Mouse (Mus musculus) heart, adult 2 months (tissue): ENCODE measurements at regions not wholly inside any gene's neighbourhood (a gene's known extent, or its start where the extent isn't known, plus 50 kb on each side); places are given as distances from the start of the nearest gene placed in this dataset.

Experiments used
- DNase-seq, 2 experiments: peaks; one replicate each; pipeline ENCODE4 v3.0.0; 2021
- H3K27ac ChIP-seq: fragments of 200-600 bp; 2 replicates; pipeline ENCODE4 v1.8.1; 2022
- H3K27me3 ChIP-seq: fragments of 200-500 bp; 2 replicates; pipeline ENCODE4 v1.6.1; 2012; ENCODE audit warnings: mild to moderate bottlenecking, low read length, inconsistent platforms, mixed read lengths; ENCODE audit not compliant: control insufficient read depth, insufficient read depth
- H3K36me3 ChIP-seq: fragments of 200-500 bp; 2 replicates; pipeline ENCODE4 v1.6.1; 2012; ENCODE audit warnings: low read length, inconsistent platforms; ENCODE audit not compliant: control insufficient read depth, insufficient read depth
- H3K4me1 ChIP-seq: fragments of 200-500 bp; 2 replicates; pipeline ENCODE4 v1.6.1; 2011; ENCODE audit warnings: low read length; ENCODE audit not compliant: control insufficient read depth, insufficient read depth
- H3K4me3 ChIP-seq: fragments of 200-600 bp; 2 replicates; pipeline ENCODE4 v1.8.1; 2022
- H3K79me2 ChIP-seq: fragments of 200-500 bp; replicated peaks from 2 replicates; pipeline ENCODE4 v1.6.1; 2012; ENCODE audit warnings: mild to moderate bottlenecking, inconsistent platforms, low read length, moderate library complexity, mixed read lengths; ENCODE audit not compliant: control insufficient read depth, insufficient read depth
- H3K9ac ChIP-seq: fragments of 200-500 bp; 2 replicates; pipeline ENCODE4 v1.6.1; 2012; ENCODE audit warnings: low read depth, mild to moderate bottlenecking, control low read depth, inconsistent platforms, low read length, mixed read lengths
- CTCF ChIP-seq: fragments of 200-600 bp; IDR thresholded peaks from 2 replicates; pipeline ENCODE4 v1.8.1; 2022; ENCODE audit warnings: antibody characterized with exemption, mild to moderate bottlenecking, moderate library complexity
- EP300 ChIP-seq: fragments of 200-500 bp; IDR thresholded peaks from 2 replicates; pipeline ENCODE4 v1.6.1; 2011; ENCODE audit warnings: low read depth, low read length, control low read depth; ENCODE audit not compliant: insufficient read depth
- POLR2A ChIP-seq: fragments of 200-500 bp; IDR thresholded peaks from 2 replicates; pipeline ENCODE4 v1.6.1; 2011; ENCODE audit warnings: mild to moderate bottlenecking, low read depth, low read length, control low read depth; ENCODE audit not compliant: insufficient read depth
- WGBS: fragments of 180-500 bp; shearing (Covaris S2); methylation state at CpG from one replicate; pipeline ENCODE4 v1.1.7; 2018; 5-methylcytosine and 5-hydroxymethylcytosine counted together
- intact Hi-C: fragments of 180-260 bp; cut with DNase I; formaldehyde crosslinking; loops from one replicate; pipeline ENCODE4 v1.15.1; 2025

- H3K79me2 ChIP-seq = no peaks in the 10 kb centered on the region
- H3K4me1 ChIP-seq = no peaks in the 10 kb centered on the region
- H3K27me3 ChIP-seq = no peaks in the 10 kb centered on the region
- TF ChIP-seq EP300 = no peak
- TF ChIP-seq CTCF = no peak
- no peak overlapping the region for H3K4me3 ChIP-seq
- WGBS = 97% methylated on average over 7 of the region's 7 CpGs
- intact Hi-C loops = no loop called here
- no peaks in the 10 kb centered on the region for H3K36me3 ChIP-seq
- no peak overlapping the region for H3K27ac ChIP-seq
- no peak overlapping the region for H3K9ac ChIP-seq
- no peak for DNase-seq
These were observed 119.7 kb downstream of the Mtx2 start for GRCm38 (mm10) chr2:74945185-74945749.

GRCm38 (mm10) chr2:74951401-74952260, 126.0 kb downstream of the Mtx2 start:
- Histone ChIP-seq H3K27me3 (no peaks in the 10 kb centered on the region), H3K36me3 (no peaks in the 10 kb centered on the region), H3K79me2 (no peaks in the 10 kb centered on the region), H3K27ac (no peak overlapping the region), H3K4me3 (no peak overlapping the region), H3K4me1 (no peaks in the 10 kb centered on the region), H3K9ac (no peak overlapping the region)
- no peak for TF ChIP-seq CTCF
- no peak for TF ChIP-seq POLR2A
- no peak for TF ChIP-seq EP300
- intact Hi-C loops = loop anchor here (1.0 kb wide), 1 partner anchor 43 kb away; no protein-coding TSS in a partner anchor
- 75% methylated on average over 12 of the region's 12 CpGs for WGBS
- no peak for DNase-seq

DNA sequence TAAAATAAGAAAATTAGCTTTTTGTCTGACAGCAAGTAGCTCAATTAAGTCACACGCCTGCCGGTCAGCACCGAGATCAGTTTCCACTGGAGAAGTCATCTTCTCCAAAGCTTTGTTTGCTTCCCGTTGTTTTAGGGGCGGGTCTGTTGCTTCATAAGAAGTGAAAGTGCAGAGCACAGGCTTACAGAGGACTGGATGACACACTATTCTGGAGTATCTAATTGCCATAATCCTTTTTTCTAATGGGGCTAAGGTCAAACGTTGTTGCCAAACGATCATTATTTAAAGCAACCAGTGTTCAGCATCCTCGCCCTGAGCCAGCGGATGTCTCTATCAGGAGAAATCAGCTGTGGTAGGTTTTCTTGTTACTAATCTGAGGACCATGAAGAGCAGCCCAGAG, 128.5 kb downstream of the Mtx2 start:
- no peak overlapping the region for H3K9ac ChIP-seq
- no peaks in the 10 kb centered on the region for H3K36me3 ChIP-seq
- H3K27ac ChIP-seq = no peak overlapping the region
- H3K4me1 ChIP-seq = no peaks in the 10 kb centered on the region
- intact Hi-C loops = no loop called here
- no peak for TF ChIP-seq CTCF
- no peak for TF ChIP-seq POLR2A
- no peak for TF ChIP-seq EP300
- WGBS = 81% methylated on average over 9 of the region's 9 CpGs
- no peak for DNase-seq
- no peaks in the 10 kb centered on the region for H3K79me2 ChIP-seq
- H3K27me3 ChIP-seq = no peaks in the 10 kb centered on the region
- no peak overlapping the region for H3K4me3 ChIP-seq

DNA sequence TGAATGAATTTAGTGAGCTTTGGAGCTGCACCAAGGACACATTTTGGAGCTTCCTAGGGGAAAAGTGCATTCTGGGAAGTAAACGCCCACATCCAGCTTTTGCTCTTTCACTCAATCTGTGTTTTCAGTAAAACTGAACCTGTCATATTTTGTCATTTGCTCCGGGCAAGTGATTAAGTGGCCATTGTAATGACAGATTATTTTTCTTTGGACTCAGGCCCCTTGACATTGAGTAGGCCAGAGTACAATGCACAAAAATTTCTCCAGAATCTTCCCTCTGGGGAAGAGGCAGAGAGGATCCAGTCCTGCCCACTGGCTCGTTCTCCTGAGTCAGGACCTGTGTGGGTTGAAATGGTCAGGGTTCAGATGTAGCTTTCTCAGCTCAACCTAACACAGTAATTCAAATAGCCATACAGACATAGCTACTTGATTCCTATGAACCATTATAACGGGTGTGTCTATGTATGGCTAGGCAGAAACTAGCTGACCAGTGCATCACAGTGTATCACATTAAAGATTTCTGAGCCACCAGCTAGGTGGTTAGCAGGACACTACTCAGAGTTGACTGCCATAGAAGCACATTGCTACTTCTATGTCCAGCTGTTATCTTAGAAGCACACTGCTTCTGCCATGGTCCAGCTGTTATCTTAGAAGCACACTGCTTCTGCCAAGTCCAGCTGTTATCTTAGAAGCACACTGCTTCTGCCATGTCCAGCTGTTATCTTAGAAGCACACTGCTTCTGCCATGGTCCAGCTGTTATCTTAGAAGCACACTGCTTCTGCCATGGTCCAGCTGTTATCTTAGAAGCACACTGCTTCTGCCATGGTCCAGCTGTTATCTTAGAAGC, 129.9 kb downstream of the Mtx2 start:
- DNase-seq = no peak
- intact Hi-C loops = no loop called here
- WGBS = 83% methylated on average over 4 of the region's 4 CpGs

DNA sequence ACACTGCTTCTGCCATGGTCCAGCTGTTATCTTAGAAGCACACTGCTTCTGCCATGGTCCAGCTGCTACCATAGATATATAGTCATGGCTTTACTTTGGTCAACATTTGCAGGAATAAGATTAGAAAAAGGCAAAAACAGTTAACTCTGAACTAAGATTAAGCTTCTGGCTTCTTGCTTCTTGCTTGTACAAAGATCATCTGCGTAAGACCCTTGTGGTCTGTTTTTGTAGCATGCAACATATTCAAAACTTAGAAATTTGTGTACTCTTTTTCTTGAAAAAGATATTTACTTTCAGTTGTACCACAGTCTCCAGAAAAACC, 130.5 kb downstream of the Mtx2 start:
- WGBS = 78% methylated on average over 1 of the region's 1 CpGs
- TF ChIP-seq EP300 = no peak
- TF ChIP-seq CTCF = no peak
- TF ChIP-seq POLR2A = no peak
- H3K9ac ChIP-seq = no peak overlapping the region
- no peak for DNase-seq
- H3K4me1 ChIP-seq = no peaks in the 10 kb centered on the region
- H3K36me3 ChIP-seq = no peaks in the 10 kb centered on the region
- intact Hi-C loops = no loop called here
- H3K4me3 ChIP-seq = no peak overlapping the region
- H3K27ac ChIP-seq = no peak overlapping the region
- H3K27me3 ChIP-seq = no peaks in the 10 kb centered on the region
- no peaks in the 10 kb centered on the region for H3K79me2 ChIP-seq

More for the DNA sequence above, 129.9 kb downstream of the Mtx2 start:
- Histone ChIP-seq H3K9ac (no peak overlapping the region), H3K4me1 (no peaks in the 10 kb centered on the region), H3K27ac (no peak overlapping the region), H3K79me2 (no peaks in the 10 kb centered on the region), H3K27me3 (no peaks in the 10 kb centered on the region), H3K4me3 (no peak overlapping the region), H3K36me3 (no peaks in the 10 kb centered on the region)
- no peak for TF ChIP-seq EP300
- no peak for TF ChIP-seq CTCF
- no peak for TF ChIP-seq POLR2A

DNA sequence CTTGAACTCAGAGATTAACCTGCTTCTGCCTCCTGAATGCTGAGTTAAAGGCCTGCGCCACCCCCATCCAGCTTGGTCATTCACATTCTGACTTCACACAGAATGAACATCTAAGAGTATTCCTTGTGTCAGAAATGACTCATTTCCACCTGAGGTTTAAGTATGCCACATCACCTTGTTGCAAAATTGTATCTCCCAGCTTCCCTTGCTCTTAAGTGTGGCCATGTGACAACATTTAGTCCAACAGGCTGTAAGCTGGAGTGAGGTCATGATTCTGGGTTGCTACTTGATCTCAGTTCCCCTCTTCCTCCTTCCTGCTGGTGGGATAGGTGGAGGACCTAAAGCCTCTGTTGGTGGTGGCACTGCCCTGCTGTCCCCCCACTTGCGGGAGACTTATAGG, 131.0 kb downstream of the Mtx2 start:
- DNase-seq = no peak
- WGBS = 94% methylated on average over 2 of the region's 2 CpGs
- no peaks in the 10 kb centered on the region for H3K4me1 ChIP-seq
- H3K9ac ChIP-seq = no peak overlapping the region
- TF ChIP-seq POLR2A (no peak), CTCF (no peak)
- intact Hi-C loops = no loop called here
- no peaks in the 10 kb centered on the region for H3K36me3 ChIP-seq
- H3K79me2 ChIP-seq = no peaks in the 10 kb centered on the region
- H3K4me3 ChIP-seq = no peak overlapping the region
- no peak overlapping the region for H3K27ac ChIP-seq
- H3K27me3 ChIP-seq = no peaks in the 10 kb centered on the region
